Mouse (Mus musculus) liver, embryonic 12.5 days (tissue): ENCODE data around the gene Stra6. TPM values are rescaled to one million over a fixed set of nuclear protein-coding genes. Genes with fewer than 3 reads are reported as not detected.

Source experiments
- polyA plus RNA-seq: library from polyadenylated mRNA; unstranded; fragments of >200 nt; fragmentation: Nextera tagmentation; extraction: Ambion mirVana; gene quantifications from 2 replicates; pipeline ENCODE4 v1.2.1, GENCODE M21; 2016

The Stra6 gene
- polyA plus RNA-seq, 1 experiment from 2014 or later, result 0.60 TPM

Other genes starting within 250 kb of the Stra6 start
- 15.6 and 16.0 TPM in 2 replicates for gene Arid3b, start 227.0 kb upstream of the Stra6 start, polyA plus RNA-seq
- gene Ubl7, start 152.8 kb upstream of the Stra6 start, polyA plus RNA-seq, result 69.3 and 69.8 TPM in 2 replicates
- gene Sema7a, start 123.7 kb upstream of the Stra6 start, polyA plus RNA-seq, result not detected in 2 replicates
- gene Cyp11a1, start 57.4 kb upstream of the Stra6 start, polyA plus RNA-seq, result 0.10 TPM in 1 of 2 replicates, not detected in the other
- gene Ccdc33, start 55.0 kb downstream of the Stra6 start, polyA plus RNA-seq, result not detected in 2 replicates
- 4.9 and 5.9 TPM in 2 replicates for gene Islr, start 140.5 kb downstream of the Stra6 start, polyA plus RNA-seq
- gene Islr2, start 140.5 kb downstream of the Stra6 start, polyA plus RNA-seq, result 0.07 TPM in 1 of 2 replicates, not detected in the other
- gene Pml, start 186.0 kb downstream of the Stra6 start, polyA plus RNA-seq, result 24.4 and 26.5 TPM in 2 replicates
- gene Stoml1, start 189.4 kb downstream of the Stra6 start, polyA plus RNA-seq, result 6.5 and 6.6 TPM in 2 replicates
- gene Loxl1, start 249.4 kb downstream of the Stra6 start, polyA plus RNA-seq, result 3.7 and 5.1 TPM in 2 replicates